Mouse (Mus musculus): ENCODE measurements around the gene Adprh. TPM values are rescaled to one million over a fixed set of nuclear protein-coding genes. Genes with fewer than 3 reads are reported as not detected.
"Not testable (repeated sequence)": the region's sequence is repeated elsewhere in the genome, so short reads cannot be mapped to it uniquely, and the experiment has no call there.

The Adprh gene
- 157 and 162 TPM in 2 replicates for polyA plus RNA-seq (2015; fragmentation: Nextera tagmentation; extraction: Ambion mirVana)

DNA sequence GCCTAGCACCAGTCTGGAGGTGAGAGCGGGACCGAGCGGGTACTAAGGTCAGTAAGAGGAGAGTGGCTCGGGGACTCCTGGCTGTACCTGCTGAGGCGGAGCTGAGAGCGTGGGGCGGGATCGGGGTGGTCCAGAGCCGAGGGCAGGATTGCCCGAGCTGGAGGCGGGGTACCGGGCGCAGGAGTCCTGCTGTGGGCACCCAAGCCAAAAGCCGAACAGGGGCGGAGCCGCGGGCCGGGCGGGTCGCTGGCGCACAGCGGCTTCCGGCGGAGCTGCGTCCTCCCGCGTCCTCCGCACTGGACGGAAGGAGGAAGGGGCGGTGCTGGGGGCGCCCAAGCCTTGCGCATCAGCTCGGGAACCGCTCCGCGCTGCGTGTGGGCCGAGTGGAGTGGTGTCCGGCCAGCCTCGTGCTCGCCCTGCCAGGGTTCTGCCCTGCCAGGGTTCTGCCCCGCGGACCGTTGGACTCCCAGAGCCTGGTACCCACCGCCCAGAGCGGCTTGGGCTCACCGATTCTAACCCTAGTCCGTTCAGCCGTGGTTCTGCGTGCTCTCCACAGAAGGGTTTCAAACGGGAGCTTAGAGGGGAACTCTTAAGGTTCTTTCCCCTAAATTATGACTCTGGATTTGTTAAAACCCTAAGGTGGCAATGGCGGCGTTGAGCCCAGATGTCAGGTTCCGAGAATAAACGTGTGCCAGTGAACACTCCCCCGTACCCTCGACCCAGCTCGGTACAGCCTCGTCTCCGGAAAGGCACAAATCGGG, at the start of gene Adprh:
Gene Adprh, minus strand, starts transcription at position 262 of the 761 bp plus-strand sequence.
- peak within 1 kb of the TSS; percentile 79 for H3K4me3 ChIP-seq
- WGBS = under 1% methylated on average over 45 of the region's 61 CpGs
- ATAC-seq (ENCODE audit: low FRiP score) = peak; percentile 99

DNA sequence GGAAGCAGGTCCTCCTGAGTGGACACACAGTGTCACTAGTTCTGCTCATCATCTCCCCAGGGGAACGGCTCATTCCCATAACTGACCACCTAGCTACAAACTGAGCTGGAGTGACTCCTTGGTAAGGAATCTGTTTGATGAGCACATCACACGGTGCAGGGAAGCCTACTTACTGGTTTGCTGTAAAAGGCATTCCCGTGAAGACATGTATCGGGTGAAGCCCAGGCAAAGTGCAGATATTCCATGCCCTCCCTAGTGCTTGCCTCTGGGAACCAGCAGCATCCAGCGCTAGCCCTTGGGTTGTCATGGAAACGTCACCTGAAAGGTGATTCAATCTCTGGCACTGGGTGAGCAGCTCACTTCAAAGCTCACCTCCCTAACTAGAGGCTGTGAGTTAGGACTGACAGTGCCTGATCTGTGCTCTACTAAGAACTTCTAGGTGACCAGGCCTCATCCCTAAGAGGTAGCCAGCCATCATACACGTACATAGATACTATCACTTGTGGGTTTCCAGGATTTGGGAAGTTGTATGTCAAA, 44.2 kb upstream of the Adprh start:
- WGBS = 83% methylated on average over 7 of the region's 7 CpGs
- peaks cover 43% of the 10 kb centered on the region for H3K36me3 ChIP-seq
- H3K4me1 ChIP-seq (replicated peaks) = no peaks in the 10 kb centered on the region
- H3K27me3 ChIP-seq = no peaks in the 10 kb centered on the region
- no peak for ATAC-seq (ENCODE audit: low FRiP score)
- no peak overlapping the region for H3K4me3 ChIP-seq
- no peaks in the 10 kb centered on the region for H3K9me3 ChIP-seq
- no peak overlapping the region for H3K27ac ChIP-seq
- no peak overlapping the region for H3K4me2 ChIP-seq
- H3K9ac ChIP-seq = no peak overlapping the region

More for the DNA sequence above, at the start of gene Adprh:
- Histone ChIP-seq H3K4me2 (peak within 1 kb of the TSS; percentile 84), H3K36me3 (peaks cover 29% of the 10 kb centered on the region), H3K4me1 (replicated peaks) (peaks cover 23% of the 10 kb centered on the region), H3K9me3 (no peaks in the 10 kb centered on the region), H3K9ac (peak within 1 kb of the TSS; percentile 96), H3K27ac (peak within 1 kb of the TSS; percentile 92), H3K27me3 (no peaks in the 10 kb centered on the region)

- Histone ChIP-seq H3K4me3 (no peak overlapping the region), H3K27ac (no peak overlapping the region), H3K9ac (no peak overlapping the region), H3K4me2 (no peak overlapping the region), H3K9me3 (no peaks in the 10 kb centered on the region), H3K27me3 (no peaks in the 10 kb centered on the region), H3K4me1 (replicated peaks) (no peaks in the 10 kb centered on the region), H3K36me3 (peaks cover 25% of the 10 kb centered on the region)
- no peak for ATAC-seq (ENCODE audit: low FRiP score)
- 90% methylated on average over 10 of the region's 10 CpGs for WGBS
Observed at GRCm38 (mm10) chr16:38493890-38494289, 41.4 kb upstream of the Adprh start.

- no peak for ATAC-seq (ENCODE audit: low FRiP score)
- WGBS = 89% methylated on average over 3 of the region's 3 CpGs
- peaks cover 16% of the 10 kb centered on the region for H3K36me3 ChIP-seq
- no peak overlapping the region for H3K4me2 ChIP-seq
- H3K27me3 ChIP-seq = no peaks in the 10 kb centered on the region
- no peaks in the 10 kb centered on the region for H3K9me3 ChIP-seq
- H3K9ac ChIP-seq = no peak overlapping the region
- 0 out of 2 replicates have a peak, but pooled peaks cover 3% of the 10 kb centered on the region for H3K4me1 ChIP-seq (replicated peaks)
- H3K4me3 ChIP-seq = no peak overlapping the region
- no peak overlapping the region for H3K27ac ChIP-seq
Observed at GRCm38 (mm10) chr16:38492551-38492950, 40.0 kb upstream of the Adprh start.

DNA sequence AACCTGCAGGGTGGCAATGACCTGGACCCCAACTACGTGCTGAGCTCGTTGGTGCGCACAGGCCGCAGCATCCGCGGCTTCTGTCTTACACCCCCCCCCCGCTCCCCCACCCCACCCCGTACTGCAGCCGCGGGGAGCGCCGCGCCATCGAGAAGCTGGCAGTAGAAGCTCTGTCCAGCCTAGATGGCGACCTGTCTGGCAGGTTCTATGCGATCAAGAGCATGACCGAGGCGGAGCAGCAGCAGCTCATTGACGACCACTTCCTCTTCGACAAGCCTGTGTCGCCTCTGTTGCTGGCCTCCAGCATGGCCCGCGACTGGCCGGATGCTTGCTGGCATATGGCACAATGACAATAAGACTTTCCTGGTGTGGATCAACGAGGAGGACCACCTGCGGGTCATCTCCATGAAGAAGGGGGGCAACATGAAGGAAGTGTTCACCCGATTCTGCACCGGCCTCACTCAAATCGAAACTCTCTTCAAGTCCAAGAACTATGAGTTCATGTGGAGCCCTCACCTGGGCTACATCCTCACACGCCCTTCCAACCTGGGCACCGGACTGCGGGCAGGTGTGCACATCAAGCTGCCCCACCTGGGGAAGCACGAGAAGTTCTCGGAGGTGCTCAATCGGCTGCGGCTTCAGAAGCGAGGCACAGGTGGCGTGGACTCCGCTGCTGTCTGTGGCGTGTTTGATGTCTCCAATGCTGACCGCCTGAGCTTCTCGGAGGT, 31.2 kb upstream of the Adprh start:
- 0 out of 2 replicates have a peak overlapping the region, but pooled peaks have one; percentile 55 for H3K9ac ChIP-seq

GRCm38 (mm10) chr16:38482780-38483562, 30.5 kb upstream of the Adprh start:
- peak overlapping the region; percentile 52 for H3K4me2 ChIP-seq
- no peak overlapping the region for H3K27ac ChIP-seq
- 0 out of 2 replicates have a peak overlapping the region, but pooled peaks have one; percentile 55 for H3K9ac ChIP-seq
- peaks cover 8% of the 10 kb centered on the region for H3K4me1 ChIP-seq (replicated peaks)
- H3K36me3 ChIP-seq = no peaks in the 10 kb centered on the region
- peak overlapping the region; percentile 34 for H3K4me3 ChIP-seq
- no peaks in the 10 kb centered on the region for H3K9me3 ChIP-seq
- WGBS = 24% methylated on average over 32 of the region's 32 CpGs
- peaks cover 32% of the 10 kb centered on the region for H3K27me3 ChIP-seq
- peak; percentile 57; the same call in 1 of the 2 replicates for ATAC-seq (ENCODE audit: low FRiP score)

More for the DNA sequence above, 31.2 kb upstream of the Adprh start:
- Histone ChIP-seq H3K27me3 (peaks cover 32% of the 10 kb centered on the region), H3K27ac (no peak overlapping the region), H3K4me3 (peak overlapping the region; percentile 34), H3K36me3 (no peaks in the 10 kb centered on the region), H3K4me2 (peak overlapping the region; percentile 52), H3K9me3 (no peaks in the 10 kb centered on the region), H3K4me1 (replicated peaks) (peaks cover 11% of the 10 kb centered on the region)
- peak; percentile 59; the same call in 1 of the 2 replicates for ATAC-seq (ENCODE audit: low FRiP score)
- 41% methylated on average over 42 of the region's 42 CpGs for WGBS

DNA sequence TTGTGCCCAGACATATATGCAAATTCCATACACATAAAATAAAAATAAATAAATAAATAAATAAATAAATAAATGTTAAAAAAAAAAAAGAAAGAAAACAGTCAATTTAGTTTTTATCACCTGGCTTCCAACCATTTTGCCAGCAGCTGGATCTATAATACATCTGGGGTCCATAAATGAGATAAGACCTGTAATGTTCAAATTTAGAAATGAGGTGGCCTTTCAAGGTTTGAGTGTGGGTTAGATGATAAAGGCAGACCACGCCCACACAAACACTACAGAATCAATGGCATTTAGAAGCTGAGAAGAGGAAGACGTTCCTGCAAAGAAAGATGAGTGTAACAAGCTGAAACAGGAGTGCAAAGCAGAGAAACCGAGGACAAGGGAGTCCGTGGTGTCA, 28.8 kb upstream of the Adprh start:
- WGBS = 85% methylated on average over 4 of the region's 4 CpGs
- H3K9me3 ChIP-seq = no peaks in the 10 kb centered on the region
- no peak for ATAC-seq (ENCODE audit: low FRiP score)

GRCm38 (mm10) chr16:38478296-38478695, 25.8 kb upstream of the Adprh start:
- H3K36me3 ChIP-seq = no peaks in the 10 kb centered on the region
- H3K4me3 ChIP-seq = no peak overlapping the region
- H3K9me3 ChIP-seq = no peaks in the 10 kb centered on the region
- 95% methylated on average over 3 of the region's 3 CpGs for WGBS
- no peak overlapping the region for H3K4me2 ChIP-seq
- H3K27ac ChIP-seq = no peak overlapping the region
- H3K27me3 ChIP-seq = peaks cover 24% of the 10 kb centered on the region
- H3K4me1 ChIP-seq (replicated peaks) = peaks cover 14% of the 10 kb centered on the region
- H3K9ac ChIP-seq = no peak overlapping the region
- no peak for ATAC-seq (ENCODE audit: low FRiP score)

More for the DNA sequence above, 28.8 kb upstream of the Adprh start:
- H3K4me3 ChIP-seq = no peak overlapping the region
- H3K36me3 ChIP-seq = no peaks in the 10 kb centered on the region
- H3K9ac ChIP-seq = no peak overlapping the region
- H3K27ac ChIP-seq = no peak overlapping the region
- H3K4me1 ChIP-seq (replicated peaks) = peaks cover 19% of the 10 kb centered on the region
- H3K27me3 ChIP-seq = peaks cover 32% of the 10 kb centered on the region
- no peak overlapping the region for H3K4me2 ChIP-seq

- H3K4me2 ChIP-seq = peak overlapping the region; percentile 71
- ATAC-seq (ENCODE audit: low FRiP score) = peak; percentile 63
- H3K27me3 ChIP-seq = peaks cover 13% of the 10 kb centered on the region; the same call in 1 of the 2 replicates
- H3K36me3 ChIP-seq, H3K9me3 ChIP-seq, H3K27ac ChIP-seq: not testable (repeated sequence)
- H3K4me3 ChIP-seq = peak overlapping the region; percentile 41
- WGBS = 35% methylated on average over 14 of the region's 14 CpGs
- H3K4me1 ChIP-seq (replicated peaks) = peaks cover 13% of the 10 kb centered on the region
- peak overlapping the region; percentile 68 for H3K9ac ChIP-seq
Observed at GRCm38 (mm10) chr16:38477241-38477608, 24.7 kb upstream of the Adprh start.

GRCm38 (mm10) chr16:38476312-38477240, 24.1 kb upstream of the Adprh start:
- H3K9me3 ChIP-seq = no peaks in the 10 kb centered on the region
- peaks cover 12% of the 10 kb centered on the region; the same call in 1 of the 2 replicates for H3K27me3 ChIP-seq
- H3K4me2 ChIP-seq = peak overlapping the region; percentile 71
- peaks cover 13% of the 10 kb centered on the region for H3K4me1 ChIP-seq (replicated peaks)
- peak overlapping the region; percentile 68 for H3K9ac ChIP-seq
- peak overlapping the region; percentile 41 for H3K4me3 ChIP-seq
- H3K36me3 ChIP-seq = no peaks in the 10 kb centered on the region
- peak; percentile 57 for ATAC-seq (ENCODE audit: low FRiP score)
- no peak overlapping the region for H3K27ac ChIP-seq
- 7% methylated on average over 34 of the region's 34 CpGs for WGBS
